Mouse (Mus musculus): ENCODE results near the gene Tmem9. TPM values are rescaled to one million over a fixed set of nuclear protein-coding genes. Genes with fewer than 3 reads are reported as not detected.

Gene Tmem9
- total RNA-seq, 2 experiments from 2014 or later = 14.6 to 15.8 TPM

- DNase-seq (ENCODE audit: low spot score) = no peak
- intact Hi-C loops (cut with DNase I) = no loop called here
These were observed 10.6 kb downstream of the Tmem9 start for GRCm38 (mm10) chr1:136018390-136019189.

DNA sequence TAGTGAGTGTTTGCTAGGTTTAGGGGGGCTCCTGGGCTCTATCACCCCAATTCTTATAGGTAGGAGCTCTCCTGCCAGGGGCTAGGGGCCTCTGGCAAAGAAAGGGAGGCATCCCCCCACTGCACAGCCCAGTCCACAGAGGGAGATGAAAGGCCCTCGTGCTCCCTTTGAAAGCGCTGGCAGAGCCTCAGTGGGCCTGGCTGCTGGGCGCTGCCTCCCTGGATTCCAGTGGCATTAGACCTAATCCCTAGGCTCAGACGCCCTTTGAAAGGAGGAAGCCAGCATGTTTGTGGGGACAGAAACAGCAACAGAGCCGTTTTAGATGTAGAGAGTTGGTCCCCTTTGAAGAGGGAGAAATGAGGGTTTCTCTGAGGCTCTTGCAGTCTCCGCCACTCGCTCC, 22.3 kb downstream of the Tmem9 start:
- DNase-seq (ENCODE audit: low spot score) = no peak
- intact Hi-C loops (cut with DNase I) = no loop called here

- DNase-seq (ENCODE audit: low spot score) = no peak
- intact Hi-C loops (cut with DNase I) = no loop called here
These were observed 23.7 kb downstream of the Tmem9 start for GRCm38 (mm10) chr1:136031697-136032096.

GRCm38 (mm10) chr1:136032961-136033360, 25.0 kb downstream of the Tmem9 start:
- intact Hi-C loops (cut with DNase I) = no loop called here
- no peak for DNase-seq (ENCODE audit: low spot score)

- DNase-seq (ENCODE audit: low spot score) = no peak
- intact Hi-C loops (cut with DNase I) = no loop called here
These were observed 31.0 kb downstream of the Tmem9 start for GRCm38 (mm10) chr1:136038746-136039538.

DNA sequence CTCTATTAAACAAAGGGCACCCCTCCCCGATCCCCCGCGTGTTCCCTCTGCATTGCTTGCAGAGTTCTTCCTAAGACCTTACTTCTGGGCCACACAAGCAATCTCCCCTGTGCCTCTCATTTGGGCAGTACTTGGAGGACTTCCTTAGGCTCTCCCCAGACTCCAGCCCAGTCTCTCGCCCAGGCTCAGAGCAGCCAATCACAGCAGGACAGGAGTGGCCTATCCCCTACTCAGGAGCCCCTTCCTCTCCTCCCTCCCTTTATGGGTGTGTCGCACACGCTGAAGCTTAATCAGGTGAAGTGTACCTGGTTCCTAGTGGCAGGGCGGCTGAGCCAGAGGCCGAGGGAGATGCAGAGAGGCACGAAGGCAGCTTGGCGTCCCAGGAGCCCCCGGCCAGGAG, 32.5 kb downstream of the Tmem9 start:
- intact Hi-C loops (cut with DNase I) = no loop called here
- DNase-seq (ENCODE audit: low spot score) = no peak

DNA sequence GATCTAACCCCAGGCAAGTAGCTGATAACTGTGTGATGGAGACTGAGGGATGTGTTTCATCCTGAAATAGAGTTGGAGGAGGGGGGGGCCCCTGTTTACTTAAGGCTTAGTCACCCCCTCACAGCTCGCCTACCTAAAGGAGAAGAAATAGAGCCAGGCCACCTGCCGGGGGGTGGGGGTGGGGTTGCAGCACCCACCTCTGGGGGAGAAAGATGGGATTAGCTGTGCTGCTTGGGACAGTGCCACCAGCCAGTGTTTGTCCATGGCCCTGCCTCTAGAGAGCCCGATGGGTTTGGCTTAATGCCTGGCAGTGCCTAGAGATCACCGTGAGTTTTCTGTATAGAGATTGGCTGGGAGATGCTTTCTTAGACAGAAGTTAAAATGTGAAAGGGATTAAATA, 32.9 kb downstream of the Tmem9 start:
- intact Hi-C loops (cut with DNase I) = no loop called here
- DNase-seq (ENCODE audit: low spot score) = no peak

GRCm38 (mm10) chr1:136045774-136046173, 37.8 kb downstream of the Tmem9 start:
- no peak for DNase-seq (ENCODE audit: low spot score)
- intact Hi-C loops (cut with DNase I) = no loop called here

- DNase-seq (ENCODE audit: low spot score) = no peak
- intact Hi-C loops (cut with DNase I) = no loop called here
These were observed 39.5 kb downstream of the Tmem9 start for GRCm38 (mm10) chr1:136047432-136047831.

DNA sequence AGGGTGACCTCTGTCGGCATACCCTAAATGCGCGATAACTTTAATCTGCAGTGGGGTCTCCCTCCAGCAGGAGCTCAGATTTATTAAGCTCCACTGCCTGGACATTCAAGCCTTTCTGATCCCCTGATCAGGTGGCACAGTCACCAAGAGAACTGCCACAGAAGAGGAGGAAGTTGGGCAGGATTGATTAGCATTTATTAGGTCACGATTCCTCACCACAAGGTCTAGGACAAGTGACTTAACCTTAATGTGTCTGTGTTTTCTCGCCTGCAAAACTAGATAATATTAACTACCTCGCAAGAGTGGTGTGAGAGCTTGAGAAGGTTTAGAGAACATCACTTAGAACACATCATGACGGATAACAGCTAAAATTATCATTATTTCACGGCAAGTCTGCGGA, 39.9 kb downstream of the Tmem9 start:
- no peak for DNase-seq (ENCODE audit: low spot score)
- intact Hi-C loops (cut with DNase I) = no loop called here

DNA sequence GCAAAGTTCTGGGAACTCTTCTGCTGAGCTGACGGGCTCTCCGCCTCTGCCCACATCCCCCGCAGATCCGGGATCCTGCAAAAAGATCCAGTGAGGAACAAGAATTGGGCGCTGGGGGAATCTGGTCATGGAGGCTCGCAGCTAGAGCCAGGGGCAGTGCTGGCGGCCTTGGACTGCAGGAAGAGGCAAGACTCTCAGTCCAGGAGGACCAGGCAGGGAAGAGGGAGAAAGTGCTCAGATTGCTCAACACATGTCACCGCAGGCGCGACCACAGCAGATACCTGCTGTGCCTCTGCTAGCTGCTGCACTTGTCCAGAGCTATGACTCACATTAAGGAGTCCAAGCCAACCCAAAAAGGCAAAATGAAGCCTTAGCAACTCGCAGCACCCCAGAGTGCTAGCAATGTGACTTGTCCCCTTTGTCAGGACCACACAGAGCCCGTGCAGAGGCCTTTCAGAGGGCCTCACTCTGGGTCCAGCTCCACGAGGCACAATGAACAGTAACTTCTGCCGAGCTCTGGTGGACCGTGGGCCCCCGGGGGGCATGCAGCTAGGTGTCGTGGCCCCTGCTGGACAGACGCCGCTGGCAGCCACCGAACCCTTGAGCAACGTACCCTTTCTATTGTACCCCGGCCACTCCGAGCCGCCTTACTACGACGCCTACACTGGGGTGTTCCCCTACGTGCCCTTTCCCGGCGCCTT, 42.5 kb downstream of the Tmem9 start, which contains the start of gene Ascl5:
Ascl5 (plus strand) TSS at position 493 of the 701 bp plus-strand sequence.
- DNase-seq (ENCODE audit: low spot score) = no peak
- intact Hi-C loops (cut with DNase I) = loop anchor here (1.0 to 10.0 kb wide), 3 partner anchors 117 to 404 kb away; partner anchors contain the start of gene Mroh3

- intact Hi-C loops (cut with DNase I) = loop anchor here (1.0 to 10.0 kb wide), 3 partner anchors 116 to 404 kb away; partner anchors contain the start of gene Mroh3
- DNase-seq (ENCODE audit: low spot score) = no peak
These were observed 43.0 kb downstream of the Tmem9 start for GRCm38 (mm10) chr1:136051013-136051315.

- intact Hi-C loops (cut with DNase I) = loop anchor here (1.0 to 10.0 kb wide), 3 partner anchors 116 to 403 kb away; partner anchors contain the start of gene Mroh3
These were observed 43.5 kb downstream of the Tmem9 start for GRCm38 (mm10) chr1:136051465-136051864.

GRCm38 (mm10) chr1:136052547-136052946, 44.6 kb downstream of the Tmem9 start, which contains the start of gene Cacna1s:
Gene Cacna1s, plus strand, starts transcription at chr1:136052750.
- no peak for DNase-seq (ENCODE audit: low spot score)

More at GRCm38 (mm10) chr1:136051465-136051864, 43.5 kb downstream of the Tmem9 start:
- DNase-seq (ENCODE audit: low spot score) = peak; percentile 29

DNA sequence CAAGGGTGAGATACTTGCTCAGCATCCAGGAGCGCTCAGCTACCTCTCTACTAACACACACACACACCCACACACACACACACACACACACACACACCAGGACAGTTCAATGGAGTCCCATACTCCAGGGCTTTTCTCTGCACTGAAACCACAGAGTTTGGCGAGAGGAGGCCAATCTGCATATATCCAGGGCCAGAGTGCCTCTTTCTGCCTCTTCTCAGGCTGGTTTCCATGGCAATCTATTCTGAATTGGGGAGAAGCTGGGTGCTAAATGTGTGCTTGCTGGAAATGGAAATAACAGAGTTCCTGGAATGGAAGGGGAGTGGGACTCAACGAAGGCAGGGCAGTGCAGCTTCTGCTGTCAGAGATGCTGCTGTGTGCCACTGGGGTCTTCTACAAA, 47.8 kb downstream of the Tmem9 start:
- intact Hi-C loops (cut with DNase I) = loop anchor here (10.0 kb wide), 1 partner anchor 399 kb away; no protein-coding TSS in a partner anchor
- DNase-seq (ENCODE audit: low spot score) = no peak

More at GRCm38 (mm10) chr1:136052547-136052946, 44.6 kb downstream of the Tmem9 start, which contains the start of gene Cacna1s:
- intact Hi-C loops (cut with DNase I) = loop anchor here (5.0 to 10.0 kb wide), 2 partner anchors 160 to 402 kb away; partner anchors contain the start of gene Mroh3

- intact Hi-C loops (cut with DNase I) = loop anchor here (10.0 kb wide), 1 partner anchor 396 kb away; no protein-coding TSS in a partner anchor
- DNase-seq (ENCODE audit: low spot score) = no peak
These were observed 50.6 kb downstream of the Tmem9 start for GRCm38 (mm10) chr1:136058594-136058993.

GRCm38 (mm10) chr1:136061041-136061789, 53.3 kb downstream of the Tmem9 start:
- no peak for DNase-seq (ENCODE audit: low spot score)
- intact Hi-C loops (cut with DNase I) = no loop called here

DNA sequence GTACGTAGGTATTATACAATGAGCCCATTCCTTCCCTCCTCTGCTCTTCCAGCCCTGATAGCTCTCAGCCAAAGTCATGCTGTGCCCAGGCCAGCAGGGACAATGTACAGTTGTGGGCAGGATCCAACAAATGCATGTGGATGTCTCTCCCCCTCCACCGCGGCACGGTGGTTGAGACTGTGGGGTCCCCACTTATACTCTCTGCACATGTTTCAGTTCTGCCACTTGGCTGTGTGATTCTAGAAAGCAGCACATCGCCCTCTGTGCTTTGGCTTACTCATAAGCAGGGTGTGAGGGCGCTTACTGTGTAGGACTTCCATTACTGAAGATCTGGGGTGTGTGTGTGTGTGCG, 53.8 kb downstream of the Tmem9 start:
- DNase-seq (ENCODE audit: low spot score) = no peak
- intact Hi-C loops (cut with DNase I) = loop anchor here (2.0 kb wide), 1 partner anchor 105 kb away; no protein-coding TSS in a partner anchor

DNA sequence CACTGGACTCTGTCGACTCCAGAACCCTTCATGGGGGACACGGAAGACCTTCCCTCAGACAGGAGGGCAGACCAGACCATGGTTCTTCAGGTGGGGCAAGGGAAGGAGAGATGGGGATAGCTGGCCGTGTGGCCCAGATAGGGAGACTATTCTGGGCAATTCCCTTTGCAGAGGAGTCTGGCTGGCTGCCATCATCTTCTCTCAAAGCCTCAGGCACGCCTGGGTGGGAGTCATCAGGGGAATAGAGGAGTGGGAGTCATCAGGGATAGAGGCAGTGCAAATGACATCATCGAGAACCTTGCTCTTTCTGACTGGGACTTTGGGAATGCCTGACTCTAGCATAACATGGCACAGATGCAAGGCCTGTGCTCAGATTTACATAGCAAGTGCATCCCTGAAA, 56.0 kb downstream of the Tmem9 start:
- DNase-seq (ENCODE audit: low spot score) = no peak
- intact Hi-C loops (cut with DNase I) = loop anchor here (2.0 kb wide), 1 partner anchor 103 kb away; no protein-coding TSS in a partner anchor

Measured in heart, postnatal 25 days (tissue).